ENCODE assay signal across 8 mouse cellular contexts in the genomic region with DNA sequence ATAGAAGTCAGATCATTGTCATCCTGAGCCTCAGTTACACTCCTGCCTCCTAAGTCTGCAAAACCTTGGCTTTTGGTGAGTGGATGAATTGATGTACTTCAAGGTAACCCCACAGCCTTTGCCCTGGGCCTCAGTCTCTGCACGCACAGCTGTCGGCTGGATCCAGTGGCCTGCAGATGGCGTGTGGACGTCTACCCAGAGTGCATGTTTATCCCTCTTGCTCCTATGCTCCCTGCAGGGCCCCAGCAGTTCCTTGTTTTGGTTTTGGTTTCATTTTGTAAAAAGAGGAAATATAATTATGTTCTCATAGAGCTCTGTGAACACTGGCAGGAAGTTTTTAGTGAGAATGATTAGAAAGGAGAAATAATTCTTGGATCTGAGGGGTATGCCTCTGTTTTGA. TPM values are rescaled to one million over a fixed set of nuclear protein-coding genes. Genes with fewer than 3 reads are reported as not detected.
DNase-seq lines count a peak whose midpoint lies in the region; ATAC-seq and TF ChIP-seq lines count a peak whose summit lies in the region.

No protein-coding gene starts in this region.

- no peaks in the 10 kb centered on the region for H3K27me3 ChIP-seq in midbrain, postnatal 0 days (ENCODE audit: insufficient read depth, low read length)
- H3K27me3 ChIP-seq in midbrain, embryonic 15.5 days (replicated peaks), result no peaks in the 10 kb centered on the region
- no peaks in the 10 kb centered on the region for H3K27me3 ChIP-seq in liver, postnatal 0 days (ENCODE audit: insufficient read depth, low read length)
- H3K27me3 ChIP-seq in splenic B cell, adult 2 months (ENCODE audit: control insufficient read depth, insufficient read depth, low read length, poor library complexity, severe bottlenecking), result no peaks in the 10 kb centered on the region

- no peaks in the 10 kb centered on the region for H3K36me3 ChIP-seq in midbrain, postnatal 0 days (ENCODE audit: insufficient read depth, low read length)
- 0 out of 2 replicates have a peak, but pooled peaks cover 4% of the 10 kb centered on the region for H3K36me3 ChIP-seq in midbrain, embryonic 15.5 days (replicated peaks)
- H3K36me3 ChIP-seq in liver, postnatal 0 days (replicated peaks; ENCODE audit: insufficient read depth, low read length), result 0 out of 2 replicates have a peak, but pooled peaks cover 3% of the 10 kb centered on the region
- H3K36me3 ChIP-seq in splenic B cell, adult 2 months (ENCODE audit: control insufficient read depth, insufficient read depth, low read length, poor library complexity, severe bottlenecking), result peaks cover 3% of the 10 kb centered on the region; the same call in 1 of the 2 replicates

- no peak overlapping the region for H3K27ac ChIP-seq in midbrain, postnatal 0 days (ENCODE audit: low read depth, low read length)
- H3K27ac ChIP-seq in midbrain, embryonic 15.5 days, result no peak overlapping the region
- H3K27ac ChIP-seq in brown adipose tissue, adult 24 weeks (replicated peaks; ENCODE audit: low read depth, low read length), result peak overlapping the region; percentile 57; the same call in 1 of the 2 replicates
- peak overlapping the region; percentile 69 for H3K27ac ChIP-seq in liver, postnatal 0 days (ENCODE audit: low read depth)

- no peak for DNase-seq in midbrain, postnatal 0 days (ENCODE audit: low spot score)
- DNase-seq in induced T-regulatory cell, adult 2 months (ENCODE audit: low read depth), result peak; percentile 65
- peak; percentile 69 for DNase-seq in liver, postnatal 0 days
- peak; percentile 81 for DNase-seq in splenic B cell, adult 2 months (ENCODE audit: low read depth, low spot score)
- no peak for DNase-seq in retina, postnatal 1 day
- DNase-seq in left cerebral cortex, adult 8-10 months (ENCODE audit: low spot score in 2 of 2), result no peak

- no peaks in the 10 kb centered on the region for H3K4me1 ChIP-seq in midbrain, postnatal 0 days (ENCODE audit: insufficient read depth, low read length)
- H3K4me1 ChIP-seq in midbrain, embryonic 15.5 days, result peaks cover 8% of the 10 kb centered on the region; the same call in 1 of the 2 replicates
- peaks cover 3% of the 10 kb centered on the region; the same call in 1 of the 2 replicates for H3K4me1 ChIP-seq in brown adipose tissue, adult 24 weeks (ENCODE audit: control insufficient read depth, insufficient read depth, insufficient read length, low read length)
- H3K4me1 ChIP-seq in liver, postnatal 0 days (ENCODE audit: insufficient read depth), result peaks cover 6% of the 10 kb centered on the region; the same call in 1 of the 2 replicates

- no peak overlapping the region for H3K4me3 ChIP-seq in midbrain, postnatal 0 days (ENCODE audit: low read depth, low read length)
- H3K4me3 ChIP-seq in midbrain, embryonic 15.5 days, result no peak overlapping the region
- H3K4me3 ChIP-seq in brown adipose tissue, adult 24 weeks (ENCODE audit: insufficient read depth, low read depth, low read length), result no peak overlapping the region
- no peak overlapping the region for H3K4me3 ChIP-seq in liver, postnatal 0 days (ENCODE audit: low read depth, low read length)

- TF ChIP-seq CTCF in midbrain, postnatal 0 days (IDR thresholded peaks at IDR 0.05), result peak; percentile 55
- peak; percentile 76 for TF ChIP-seq CTCF in liver, postnatal 0 days (IDR thresholded peaks at IDR 0.05; ENCODE audit: low read depth)

- TF ChIP-seq EP300 in liver, postnatal 0 days (IDR thresholded peaks at IDR 0.05; ENCODE audit: low read depth), result no peak

- no peak for ATAC-seq in midbrain, postnatal 0 days (ENCODE audit: low FRiP score)
- no peak for ATAC-seq in midbrain, embryonic 15.5 days (replicated peaks)
- ATAC-seq in liver, postnatal 0 days, result peak; percentile 86

- H3K9me3 ChIP-seq in midbrain, postnatal 0 days (ENCODE audit: low read length), result no peaks in the 10 kb centered on the region
- H3K9me3 ChIP-seq in midbrain, embryonic 15.5 days, result no peaks in the 10 kb centered on the region
- no peaks in the 10 kb centered on the region for H3K9me3 ChIP-seq in liver, postnatal 0 days (ENCODE audit: low read length)

- H3K9ac ChIP-seq in midbrain, postnatal 0 days (replicated peaks; ENCODE audit: low read length, poor library complexity, severe bottlenecking), result no peak overlapping the region
- H3K9ac ChIP-seq in midbrain, embryonic 15.5 days, result no peak overlapping the region
- no peak overlapping the region for H3K9ac ChIP-seq in liver, postnatal 0 days (replicated peaks)

- 64% methylated on average over 4 of the region's 4 CpGs for WGBS in midbrain, postnatal 0 days
- WGBS in midbrain, embryonic 15.5 days, result 59% methylated on average over 4 of the region's 4 CpGs
- 5% methylated on average over 4 of the region's 4 CpGs for WGBS in liver, postnatal 0 days (ENCODE audit: insufficient replicate concordance)

- H3K4me2 ChIP-seq in midbrain, postnatal 0 days (ENCODE audit: low read depth, low read length, poor library complexity, severe bottlenecking), result no peak overlapping the region
- H3K4me2 ChIP-seq in midbrain, embryonic 15.5 days, result no peak overlapping the region
- no peak overlapping the region for H3K4me2 ChIP-seq in liver, postnatal 0 days (ENCODE audit: low read depth, low read length)

RNA-seq across cellular contexts. Expression of a gene that starts 46.4 kb away (rescaled TPM):
- 88.5 and 101 TPM in 2 replicates for total RNA-seq in midbrain, postnatal 0 days (2014; rRNA removed)
- polyA plus RNA-seq in midbrain, postnatal 0 days (2015; fragmentation: Nextera tagmentation; extraction: Ambion mirVana), result 106 and 130 TPM in 2 replicates
- polyA plus RNA-seq in midbrain, embryonic 15.5 days (2015; fragmentation: Nextera tagmentation; extraction: Ambion mirVana), result 144 and 152 TPM in 2 replicates
- 11.8 and 12.6 TPM in 2 replicates for polyA plus RNA-seq in brown adipose tissue, adult 24 weeks (2012; ENCODE audit: insufficient read depth, insufficient read length, missing spikeins)
- 21.0 and 24.3 TPM in 2 replicates for polyA plus RNA-seq in liver, postnatal 0 days (2015; fragmentation: Nextera tagmentation; extraction: Ambion mirVana)
- 100 to 1,000 TPM; 101 to 108 (median 103) TPM for total RNA-seq in left cerebral cortex, adult 8-10 months (2022)

Comparison
In these comparisons a context has a peak if more than half of its experiments do, and no peak if none do; other contexts are left out.
1. DNase-seq: peak in induced T-regulatory cell, adult 2 months (single experiment), liver, postnatal 0 days (single experiment) and splenic B cell, adult 2 months (single experiment); none in midbrain, postnatal 0 days (single experiment), retina, postnatal 1 day (single experiment) and left cerebral cortex, adult 8-10 months (0 of 2).
2. H3K27ac ChIP-seq: peak in brown adipose tissue, adult 24 weeks (single experiment) and liver, postnatal 0 days (single experiment); none in midbrain, postnatal 0 days (single experiment) and midbrain, embryonic 15.5 days (single experiment).